Mouse (Mus musculus) myocyte (in vitro differentiated cells): ENCODE measurements around the gene Gm49405.

ENCODE experiments used
- CEBPB ChIP-seq: IDR thresholded peaks from 2 replicates; pipeline ENCODE4 v1.6.1; 2011; ENCODE audit warnings: mild to moderate bottlenecking, moderate library complexity; ENCODE audit not compliant: poor library complexity, insufficient read depth, severe bottlenecking
- E2F4 ChIP-seq: IDR thresholded peaks from one replicate; pipeline ENCODE4 v1.6.1; 2011; ENCODE audit warnings: mild to moderate bottlenecking, control low read depth, moderate library complexity; ENCODE audit not compliant: insufficient read depth
- MAX ChIP-seq: IDR thresholded peaks from one replicate; pipeline ENCODE4 v1.6.1; 2011; ENCODE audit warnings: low read depth, mild to moderate bottlenecking, control low read depth
- MYOD1 ChIP-seq, 3 experiments: IDR thresholded peaks; one replicate each; pipeline ENCODE4 v1.6.1; 2011; ENCODE audit warnings: control low read depth in 2 of 3, low read depth in 2 of 3, mild to moderate bottlenecking in 2 of 3, moderate library complexity in 1 of 3; ENCODE audit not compliant: insufficient read length in 2 of 3, control insufficient read depth in 1 of 3
- MYOG ChIP-seq, 3 experiments: IDR thresholded peaks; one replicate each; pipeline ENCODE4 v1.6.1; 2011; ENCODE audit warnings: control low read depth in 2 of 3, low read depth in 2 of 3, mild to moderate bottlenecking in 2 of 3; ENCODE audit not compliant: insufficient read length in 2 of 3, control insufficient read depth in 1 of 3, insufficient read depth in 1 of 3
- POLR2A ChIP-seq: IDR thresholded peaks from one replicate; pipeline ENCODE4 v1.6.1; 2011; ENCODE audit warnings: low read depth, mild to moderate bottlenecking, control low read depth, moderate library complexity; ENCODE audit not compliant: insufficient read length
- POLR2AphosphoS2 ChIP-seq: IDR thresholded peaks from one replicate; pipeline ENCODE4 v1.6.1; 2011; ENCODE audit warnings: low read depth, control low read depth; ENCODE audit not compliant: insufficient read length
- REST ChIP-seq: IDR thresholded peaks from one replicate; pipeline ENCODE4 v1.6.1; 2011; ENCODE audit warnings: mild to moderate bottlenecking, control low read depth, moderate library complexity; ENCODE audit not compliant: insufficient read depth, insufficient read length
- SRF ChIP-seq: IDR thresholded peaks from one replicate; pipeline ENCODE4 v1.6.1; 2011; ENCODE audit warnings: low read depth; ENCODE audit not compliant: control insufficient read depth, insufficient read length
- TCF12 ChIP-seq: IDR thresholded peaks from one replicate; pipeline ENCODE4 v1.6.1; 2011; ENCODE audit warnings: mild to moderate bottlenecking, control low read depth; ENCODE audit not compliant: poor library complexity, insufficient read depth, severe bottlenecking
- TCF3 ChIP-seq: IDR thresholded peaks from one replicate; pipeline ENCODE4 v1.6.1; 2011; ENCODE audit warnings: low read depth, control low read depth; ENCODE audit not compliant: insufficient read length
- USF1 ChIP-seq: IDR thresholded peaks from one replicate; pipeline ENCODE4 v1.6.1; 2011; ENCODE audit warnings: low read depth, mild to moderate bottlenecking, control low read depth, moderate library complexity

- TF ChIP-seq USF1 (no peak), POLR2A (no peak), POLR2AphosphoS2 (peak; percentile 51), MYOG (IDR thresholded peaks at IDR 0.05; ENCODE audit: control insufficient read depth in 1 of 3, insufficient read depth in 1 of 3, insufficient read length in 2 of 3, low read depth in 2 of 3) (no peak), TCF12 (no peak), E2F4 (no peak), REST (no peak), MAX (no peak), CEBPB (no peak), MYOD1 (IDR thresholded peaks at IDR 0.05; ENCODE audit: control insufficient read depth in 1 of 3, insufficient read length in 2 of 3, low read depth in 2 of 3) (no peak), SRF (no peak), TCF3 (no peak)
These were observed 5.5 kb downstream of the Gm49405 start for GRCm38 (mm10) chr19:4005971-4006370.
